Mouse (Mus musculus): ENCODE measurements around the gene C2cd5.
"Not testable (repeated sequence)": the region's sequence is repeated elsewhere in the genome, so short reads cannot be mapped to it uniquely, and the experiment has no call there.

The C2cd5 gene

DNA sequence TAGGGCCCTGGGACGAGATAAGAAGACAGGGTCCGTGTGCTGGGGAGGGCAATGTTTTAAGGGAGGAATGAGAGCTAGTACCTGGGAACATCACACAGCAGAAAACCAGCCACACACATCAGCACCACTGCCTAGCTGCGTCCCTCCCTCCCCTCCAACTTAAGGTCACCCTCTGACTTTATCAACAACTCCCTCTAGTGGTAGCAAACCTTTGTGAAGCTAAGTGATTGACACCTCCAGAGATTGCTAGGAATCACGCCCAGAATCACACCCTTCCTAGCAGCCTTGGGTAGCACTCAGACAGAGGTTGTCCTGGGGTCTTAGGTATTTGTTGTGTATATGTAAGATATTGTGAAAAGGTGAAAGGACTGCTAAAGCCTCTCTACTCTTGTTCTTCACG is 79.3 kb downstream of the C2cd5 start:
- peak; percentile 44 for DNase-seq (ENCODE audit: low read depth, low spot score)

DNA sequence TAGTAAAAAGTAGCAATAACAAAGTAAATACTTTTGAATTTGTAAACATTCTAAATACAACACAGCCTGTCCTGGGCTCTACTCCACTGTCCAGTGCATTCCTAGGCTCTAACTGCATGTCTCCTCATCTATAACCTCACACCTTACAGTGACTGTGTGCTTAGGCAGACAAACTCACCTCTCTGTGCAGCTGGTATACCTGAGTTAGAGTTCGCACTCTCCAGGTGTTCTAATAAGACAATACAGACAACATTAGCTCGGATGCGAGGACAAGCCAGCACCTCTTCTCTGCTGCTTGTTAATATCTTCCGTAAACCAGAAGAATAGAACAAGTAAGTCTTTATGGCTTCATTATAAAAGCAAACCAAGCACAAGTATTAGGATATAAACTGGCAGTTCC is 79.8 kb downstream of the C2cd5 start:
- no peak for DNase-seq (ENCODE audit: low read depth, low spot score)

DNA sequence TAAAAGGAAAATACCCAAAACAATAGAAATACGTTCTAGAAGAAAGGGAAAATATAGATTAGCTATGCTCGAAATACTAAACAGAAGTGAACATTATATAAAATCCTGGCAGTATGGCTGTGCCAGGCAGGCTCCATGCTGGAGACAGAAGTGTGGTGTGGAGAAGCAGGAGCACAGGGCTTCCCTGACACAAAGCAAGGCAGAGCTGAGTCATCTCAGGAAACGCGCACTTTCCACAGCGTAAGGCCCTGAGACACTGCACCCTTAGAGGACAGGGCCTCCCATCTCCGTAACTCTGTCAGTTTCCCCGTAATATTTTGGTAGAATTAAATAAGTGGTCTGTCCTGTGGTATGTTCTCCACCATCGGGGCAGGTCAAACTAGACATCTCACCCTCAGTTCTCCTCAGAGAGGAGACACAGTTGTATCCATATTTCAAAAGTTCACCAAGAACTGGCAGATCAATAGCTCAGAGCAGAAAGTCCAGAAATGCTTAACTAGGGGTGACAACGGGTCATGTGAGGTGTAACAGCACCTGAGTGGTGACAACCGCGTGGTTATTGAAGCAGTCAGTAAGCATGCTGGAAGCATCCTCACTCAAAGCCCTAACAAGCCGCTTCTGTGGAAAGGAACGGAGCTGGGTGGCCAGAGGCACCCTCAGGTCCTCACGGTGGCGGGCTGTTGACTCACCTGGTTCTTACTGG is 87.3 kb downstream of the C2cd5 start:
- DNase-seq (ENCODE audit: low read depth, low spot score), result no peak

DNA sequence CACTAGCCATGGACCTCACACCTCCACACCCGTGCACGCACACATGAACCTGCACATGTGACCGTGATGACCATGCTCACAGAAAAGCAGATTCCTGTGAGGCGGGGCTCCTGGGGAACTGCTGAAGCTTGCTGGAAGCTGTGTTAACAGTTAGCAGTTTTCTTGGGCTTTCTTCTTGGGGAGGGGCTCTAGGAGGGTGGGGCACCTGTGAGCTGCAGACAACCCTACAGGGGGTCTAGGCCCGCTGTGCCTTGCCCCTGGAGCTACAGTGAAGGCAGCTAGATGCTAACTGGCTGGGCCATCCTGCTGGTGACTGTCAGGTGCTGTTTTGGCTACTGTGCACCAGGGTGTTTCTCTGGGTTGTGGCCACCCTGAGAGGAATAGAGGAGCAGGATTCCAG is 91.1 kb downstream of the C2cd5 start:
- DNase-seq (ENCODE audit: low read depth, low spot score), result no peak

DNA sequence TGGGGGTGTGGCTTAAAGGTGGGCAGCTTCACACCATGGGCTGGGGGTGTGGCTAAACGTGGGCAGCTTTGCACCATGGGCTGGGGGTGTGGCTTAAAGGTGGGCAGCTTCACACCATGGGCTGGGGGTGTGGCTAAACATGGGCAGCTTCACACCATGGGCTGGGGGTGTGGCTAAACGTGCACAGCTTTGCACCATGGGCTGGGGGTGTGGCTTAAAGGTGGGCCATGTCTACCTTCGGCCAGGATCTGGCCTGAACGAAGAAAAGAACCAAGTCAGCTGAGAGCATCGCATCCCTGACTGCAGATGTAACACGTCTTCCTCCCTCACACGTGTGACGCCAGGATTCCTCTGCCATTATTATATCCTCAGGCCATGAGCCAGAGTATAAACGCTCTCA is 94.7 kb downstream of the C2cd5 start:
- not testable (repeated sequence) for DNase-seq (ENCODE audit: low read depth, low spot score)

DNA sequence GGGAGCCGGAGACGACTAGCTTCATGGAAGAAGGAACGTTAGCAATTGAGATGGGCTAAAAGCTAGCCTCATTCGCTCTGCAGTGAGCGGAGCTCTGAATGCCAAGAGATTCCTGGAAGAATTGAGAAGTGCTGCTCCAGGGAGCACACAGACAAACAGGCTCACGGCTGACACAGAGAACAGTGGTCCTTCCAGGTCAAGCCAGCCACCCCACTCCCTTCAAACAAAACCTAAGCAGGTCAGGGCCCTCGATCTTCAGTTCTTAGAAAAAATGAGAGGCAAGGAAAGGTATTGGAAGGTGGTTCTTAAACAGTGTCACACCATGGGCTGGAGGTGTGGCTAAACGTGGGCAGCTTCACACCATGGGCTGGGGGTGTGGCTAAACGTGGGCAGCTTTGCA is 95.1 kb downstream of the C2cd5 start:
- no peak for DNase-seq (ENCODE audit: low read depth, low spot score)

DNA sequence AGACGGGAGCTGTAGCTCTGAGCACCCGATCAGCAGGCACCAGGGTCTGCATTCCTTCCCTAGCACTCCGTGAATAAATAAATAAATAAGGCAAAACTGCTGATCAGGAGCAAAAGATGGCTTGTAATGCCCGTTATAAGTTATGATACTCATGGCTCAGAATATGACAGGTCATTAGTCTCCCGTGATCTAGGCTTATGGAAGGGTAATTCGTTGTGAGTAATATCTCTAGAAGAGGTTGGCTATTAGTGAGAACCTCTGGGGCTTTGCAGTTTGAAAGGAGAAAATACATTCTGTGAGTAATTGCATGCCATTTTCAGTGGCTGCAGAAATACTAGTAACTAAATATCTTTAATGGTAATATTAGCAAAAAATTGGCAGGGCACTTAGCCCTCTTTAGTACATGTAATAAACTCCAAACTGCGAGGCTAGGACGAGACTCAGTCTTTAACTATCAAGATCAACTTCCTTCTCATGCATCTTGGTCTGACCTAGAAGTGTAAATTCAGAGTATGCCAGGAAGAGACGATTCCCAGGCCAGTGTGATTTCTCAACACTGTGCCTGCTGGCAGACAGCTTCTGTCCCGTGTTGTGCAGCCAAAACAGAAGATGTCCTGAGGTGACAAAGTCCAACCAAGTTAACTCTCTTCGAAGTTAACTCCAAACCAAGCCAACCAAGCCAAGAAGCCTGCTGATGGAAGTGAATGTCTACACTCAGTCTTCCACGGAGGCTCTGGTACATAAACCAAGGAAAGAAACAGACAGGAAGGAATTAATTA is 101.5 kb downstream of the C2cd5 start:
- no peak for DNase-seq (ENCODE audit: low read depth, low spot score)

DNA sequence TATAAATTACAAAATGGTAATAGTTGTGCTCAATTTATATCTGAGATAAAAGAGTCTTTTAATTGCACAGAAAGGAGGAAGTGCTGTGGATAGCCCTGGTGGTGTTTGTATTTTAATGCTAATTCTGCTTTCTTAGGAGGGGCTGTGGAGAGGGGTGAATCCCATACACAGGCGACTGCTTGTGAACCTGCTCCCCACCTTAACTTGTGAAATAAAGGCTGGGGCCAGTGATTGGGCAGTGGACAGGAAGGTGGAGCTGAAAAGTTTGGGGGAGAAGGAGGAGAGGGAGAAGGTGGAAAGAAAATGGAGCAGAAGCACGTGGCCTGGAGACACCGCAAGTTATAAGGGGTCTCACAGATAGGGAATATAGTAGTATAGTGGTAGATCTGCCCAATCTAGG is 103.1 kb downstream of the C2cd5 start:
- DNase-seq (ENCODE audit: low read depth, low spot score), result no peak

DNA sequence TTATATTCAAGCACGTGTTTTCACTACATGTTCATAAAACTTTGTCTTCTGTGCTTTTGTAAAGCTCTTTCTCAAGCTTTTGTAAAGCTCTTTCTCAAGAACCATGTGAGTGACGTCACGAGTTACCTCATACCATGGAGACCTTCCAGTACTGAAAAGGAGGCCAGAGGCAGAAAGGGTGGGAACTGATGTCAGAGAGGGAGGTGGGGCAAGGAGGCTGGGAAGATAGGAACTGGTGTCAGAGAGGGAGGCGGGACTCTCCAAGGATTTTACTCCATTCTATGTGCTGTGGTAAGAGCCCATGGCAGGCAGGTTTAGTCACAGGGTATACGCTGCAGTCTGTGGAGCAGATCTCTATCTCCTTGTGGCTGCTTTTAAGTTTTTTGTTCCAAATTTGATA is 104.4 kb downstream of the C2cd5 start:
- no peak for DNase-seq (ENCODE audit: low read depth, low spot score)

DNA sequence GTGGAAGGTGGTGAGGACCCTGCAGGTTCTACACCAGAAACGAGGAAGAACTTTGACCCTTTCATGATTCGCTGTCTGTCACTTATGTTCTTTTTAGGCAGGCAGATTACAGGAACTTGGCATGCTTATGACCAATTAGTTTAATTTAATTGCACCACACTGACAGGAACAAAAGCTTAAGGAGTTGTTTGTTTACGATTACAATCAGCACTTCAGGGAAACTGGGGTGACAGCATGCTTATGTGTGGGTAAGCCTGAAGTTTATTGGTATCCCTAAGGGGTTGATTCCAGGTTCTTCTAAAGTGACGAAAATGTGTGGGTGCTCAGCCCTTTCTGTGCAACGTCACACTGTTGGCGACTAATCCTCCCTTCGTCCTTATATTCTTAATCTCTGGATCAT is 105.1 kb downstream of the C2cd5 start:
- no peak for DNase-seq (ENCODE audit: low read depth, low spot score)

DNA sequence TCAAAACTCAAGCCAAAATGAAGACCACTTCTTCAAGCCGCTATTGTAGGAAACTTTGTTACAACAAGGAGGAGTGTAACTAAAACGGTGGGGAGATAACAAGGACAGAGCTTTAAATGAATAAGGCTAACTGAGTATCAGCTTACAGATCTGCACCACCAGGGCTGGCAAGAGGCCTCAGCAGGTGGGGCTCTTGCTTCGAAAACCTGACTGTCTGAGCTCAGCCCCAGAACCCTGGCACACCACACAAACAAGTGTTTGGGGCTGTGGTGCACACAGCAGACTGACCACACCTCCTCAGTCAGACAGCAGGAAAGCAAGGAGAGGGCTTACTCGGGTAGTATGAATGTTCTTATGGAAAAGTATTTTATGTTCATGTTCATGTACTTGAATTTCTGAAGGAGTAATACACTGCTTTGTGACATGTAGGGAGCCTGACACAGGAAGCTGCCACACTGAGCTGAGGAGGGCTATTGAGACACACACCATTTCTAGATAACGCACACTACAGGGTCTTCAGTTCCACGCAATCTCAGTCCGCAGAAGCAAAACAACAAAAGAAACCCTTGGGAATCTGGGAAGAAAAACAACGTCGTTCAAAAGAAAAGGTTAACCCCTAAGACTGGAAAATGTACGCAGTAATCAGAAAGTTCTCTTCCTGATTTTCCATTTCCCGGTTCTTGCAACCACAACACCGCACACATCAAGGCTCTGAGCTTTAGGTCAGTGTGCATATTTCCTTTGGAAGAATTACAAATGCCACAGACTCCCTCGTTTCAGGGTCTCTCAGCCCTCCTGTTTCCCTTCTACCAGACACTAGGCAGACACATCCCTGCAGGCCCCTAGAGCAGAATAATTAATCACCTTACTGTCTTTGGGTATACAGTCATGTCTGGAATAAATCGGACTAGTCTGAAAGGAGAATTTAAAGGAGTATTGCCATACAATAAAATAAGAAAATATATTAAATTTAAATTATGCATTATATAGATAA is 105.9 kb downstream of the C2cd5 start:
- no peak for DNase-seq (ENCODE audit: low read depth, low spot score)

DNA sequence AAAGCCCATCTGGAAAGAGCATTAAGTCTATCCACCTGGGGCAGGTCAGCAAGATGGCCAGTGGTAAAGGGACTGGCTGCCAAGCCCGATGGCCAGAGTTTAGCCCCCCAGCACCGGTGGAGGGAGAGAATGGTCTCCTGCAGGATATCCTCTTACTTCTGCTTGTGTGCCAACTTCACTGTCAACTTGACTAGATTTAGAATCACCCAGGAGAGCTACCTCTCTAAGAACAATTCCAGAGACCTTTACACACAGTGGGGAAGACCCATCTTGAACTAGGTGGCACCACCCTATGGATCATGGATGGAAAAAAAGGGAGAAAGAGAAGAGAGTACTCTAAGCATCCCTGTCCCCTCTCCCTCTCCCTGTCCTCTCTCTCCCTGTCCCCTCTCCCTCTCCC is 107.0 kb downstream of the C2cd5 start:
- DNase-seq (ENCODE audit: low read depth, low spot score), result no peak

DNA sequence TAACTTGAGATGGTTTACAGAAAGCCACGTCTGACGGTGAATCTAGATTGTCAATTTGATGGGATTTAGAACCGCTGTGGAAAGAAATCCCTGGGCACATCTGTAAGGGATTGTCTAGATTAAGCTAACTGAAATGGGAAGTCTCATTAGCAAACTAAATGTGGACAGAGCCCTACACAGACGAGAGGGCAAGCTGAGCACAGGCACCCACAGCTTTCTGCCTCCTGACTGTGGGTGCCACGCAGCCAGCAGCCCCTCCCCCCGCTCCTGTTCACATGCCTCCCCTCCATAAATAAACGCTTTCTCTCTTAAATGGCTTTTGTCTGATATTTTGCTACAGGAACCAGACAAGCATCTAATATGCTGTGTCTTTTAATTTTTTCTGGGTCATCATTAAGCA is 107.8 kb downstream of the C2cd5 start:
- no peak for DNase-seq (ENCODE audit: low read depth, low spot score)

DNA sequence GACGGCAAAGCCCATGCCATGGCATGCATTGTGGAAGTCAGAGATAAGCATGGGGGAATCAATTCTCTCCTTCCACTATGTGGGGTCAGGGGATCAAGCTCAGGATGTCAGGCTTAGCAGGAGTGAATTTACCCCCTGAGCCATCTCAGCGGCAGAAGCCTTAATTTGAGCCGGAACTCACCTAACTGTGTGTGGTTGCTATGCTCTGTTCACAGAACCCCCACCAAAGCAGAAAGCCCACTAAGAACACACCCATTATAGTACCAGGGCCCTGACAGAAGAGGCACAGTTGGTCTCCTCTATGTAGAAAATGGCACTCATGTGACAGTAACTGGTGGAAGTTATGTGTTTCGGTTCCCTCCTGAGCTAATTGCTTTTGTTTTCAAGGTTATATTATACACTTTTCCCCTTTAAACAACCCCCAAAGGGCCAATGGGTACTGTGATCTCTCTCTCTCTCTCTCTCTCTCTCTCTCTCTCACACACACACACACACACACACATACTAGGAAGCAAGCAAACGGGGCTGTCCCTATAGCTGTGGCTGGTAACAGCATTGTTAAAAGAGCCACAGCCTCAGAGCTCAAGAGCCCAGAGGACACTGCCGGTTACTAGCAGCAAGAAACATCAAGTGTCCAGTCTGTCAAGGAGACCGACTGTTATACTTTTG is 108.4 kb downstream of the C2cd5 start:
- DNase-seq (ENCODE audit: low read depth, low spot score), result no peak

DNA sequence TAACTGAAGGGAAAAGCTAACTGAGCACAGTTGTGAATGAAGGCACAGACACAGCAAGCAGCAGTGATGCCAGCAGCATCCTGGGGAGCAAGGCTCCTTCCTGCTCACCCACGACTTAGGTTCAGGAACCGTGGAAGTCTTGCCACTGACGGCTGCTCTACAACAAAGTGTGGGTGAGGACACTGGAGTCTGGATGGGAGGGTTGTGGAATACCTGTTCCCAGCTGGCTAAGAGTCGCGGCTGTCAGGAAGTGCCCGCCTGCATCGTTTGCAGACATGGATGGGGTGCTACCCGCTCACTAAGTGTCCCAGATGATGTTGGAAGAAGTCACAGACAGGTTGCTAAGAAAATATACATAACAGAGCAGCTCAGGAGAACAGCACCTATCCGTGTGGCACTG is 109.4 kb downstream of the C2cd5 start:
- DNase-seq (ENCODE audit: low read depth, low spot score), result no peak

DNA sequence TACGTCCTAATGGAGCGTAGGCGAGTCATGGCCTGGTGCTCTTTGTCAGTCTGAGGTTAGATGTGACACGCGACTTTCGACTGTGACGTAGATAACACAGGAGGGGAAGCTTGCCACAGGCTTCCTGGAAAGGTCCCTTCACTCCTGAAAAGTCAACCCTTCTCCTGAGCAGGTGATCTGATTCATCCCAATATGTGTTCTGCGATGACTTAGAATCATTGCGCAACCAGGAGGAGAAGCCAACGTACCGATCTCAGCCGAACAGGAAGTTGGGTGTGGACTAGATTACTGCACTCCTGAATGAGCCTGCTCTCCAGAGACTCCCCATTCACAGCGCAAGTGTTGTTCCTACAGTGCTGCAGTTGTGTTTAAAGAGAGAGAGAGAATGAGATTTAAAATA is 110.4 kb downstream of the C2cd5 start:
- DNase-seq (ENCODE audit: low read depth, low spot score), result no peak

DNA sequence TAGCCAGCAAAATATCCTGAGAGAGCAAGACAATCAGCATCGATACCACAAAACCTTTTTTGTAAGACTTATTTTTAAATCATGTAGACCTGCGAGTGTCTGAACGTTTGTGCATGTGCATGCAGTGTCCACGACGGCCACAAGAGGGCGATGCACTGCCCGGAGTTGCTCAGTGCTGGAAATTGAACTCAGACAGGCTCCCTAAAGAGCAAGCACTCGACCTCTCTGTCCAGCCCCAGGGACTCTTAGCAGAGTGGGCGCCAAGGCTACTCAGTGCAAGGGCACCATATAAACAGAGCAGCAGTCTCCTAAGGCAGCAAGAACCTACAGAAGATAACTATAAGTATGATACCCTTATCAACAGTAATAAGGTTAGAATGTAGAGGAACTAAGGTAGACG is 111.2 kb downstream of the C2cd5 start:
- DNase-seq (ENCODE audit: low read depth, low spot score), result peak; percentile 66

DNA sequence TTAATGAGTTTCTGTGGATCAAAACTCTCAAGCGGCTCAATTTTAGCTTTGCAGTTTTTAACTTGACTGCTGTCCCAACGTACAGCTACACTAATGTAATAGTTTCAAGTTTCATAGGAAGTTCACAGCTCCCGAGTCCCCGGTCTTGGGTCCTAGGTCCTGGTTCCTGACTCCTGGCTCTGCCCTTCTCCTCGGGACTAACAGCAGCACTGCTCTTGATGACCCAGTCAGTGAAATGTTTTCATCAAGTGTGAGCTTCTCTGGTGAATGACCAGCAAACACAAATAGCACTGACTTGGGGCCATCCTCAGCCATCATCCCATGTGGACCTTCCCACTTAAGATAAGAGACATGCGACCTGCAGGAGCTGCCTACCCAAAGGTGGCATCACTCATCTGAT is 111.7 kb downstream of the C2cd5 start:
- DNase-seq (ENCODE audit: low read depth, low spot score), result no peak

DNA sequence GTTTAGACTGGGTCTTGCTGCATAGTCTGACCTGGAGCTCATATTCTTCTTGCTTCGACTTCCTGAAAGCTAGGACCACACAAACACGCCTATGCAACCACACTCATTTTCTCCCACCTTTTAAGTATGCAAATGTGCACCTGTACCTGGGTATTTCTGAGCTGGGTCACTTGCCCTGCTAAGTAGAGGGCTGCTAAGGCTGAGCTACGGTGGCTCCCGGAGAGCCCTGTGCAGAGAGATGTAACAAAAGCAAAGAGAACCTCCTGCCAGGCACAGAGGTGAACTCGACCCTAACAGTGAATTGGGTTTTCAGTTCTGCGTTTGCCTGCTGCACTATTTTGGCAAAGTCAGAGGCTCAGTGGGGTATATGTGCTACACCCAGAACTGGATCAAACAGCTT is 112.3 kb downstream of the C2cd5 start:
- no peak for DNase-seq (ENCODE audit: low read depth, low spot score)

DNA sequence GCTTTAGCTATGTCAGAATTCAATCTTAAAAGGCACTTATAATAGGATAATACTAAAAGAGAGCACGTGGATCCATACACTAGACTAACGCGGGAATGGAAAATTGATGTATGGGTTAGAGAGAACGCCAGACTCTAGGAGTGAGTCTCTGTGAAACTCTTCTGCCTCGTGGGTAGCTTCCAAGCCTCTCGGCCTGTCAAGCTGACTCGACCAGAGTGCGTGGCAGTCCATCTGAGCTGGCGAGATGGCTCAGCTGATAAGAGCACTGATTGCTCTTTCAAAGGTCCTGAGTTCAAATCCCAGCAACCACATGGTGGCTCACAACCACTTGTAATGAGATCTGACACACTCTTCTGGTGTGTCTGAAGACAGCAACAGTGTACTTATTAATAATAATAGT is 113.2 kb downstream of the C2cd5 start:
- DNase-seq (ENCODE audit: low read depth, low spot score), result not testable (repeated sequence)

DNA sequence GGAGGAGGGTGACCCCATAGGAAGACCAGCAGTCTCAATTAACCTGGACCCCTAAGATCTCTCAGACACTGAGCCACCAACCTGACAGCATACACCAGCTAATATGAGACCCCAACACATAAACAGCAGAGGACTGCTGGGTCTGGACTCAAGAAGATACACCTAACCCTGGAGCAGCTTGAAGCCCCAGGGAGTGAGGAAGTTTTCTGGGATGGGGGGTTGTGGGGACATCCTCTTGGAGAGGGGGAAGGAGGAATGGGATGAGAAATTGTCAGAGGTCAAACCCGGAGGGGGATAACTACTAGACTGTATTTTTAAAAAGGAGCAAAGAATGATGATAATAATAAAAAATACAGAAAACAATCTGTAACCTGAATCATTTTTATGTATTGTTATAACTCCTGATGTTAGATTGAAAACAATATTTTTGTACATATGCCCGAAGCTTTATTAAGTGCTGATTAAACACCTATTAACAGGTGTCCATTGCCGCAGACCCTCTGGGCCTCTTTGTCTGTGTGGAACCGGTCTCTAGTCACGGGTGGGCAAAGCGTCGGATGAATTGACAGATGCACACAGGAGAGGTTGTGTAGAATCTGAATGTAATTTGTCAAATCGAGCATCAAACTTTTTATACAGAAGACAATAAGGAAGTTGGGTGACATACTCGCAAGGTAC is 114.2 kb downstream of the C2cd5 start:
- DNase-seq (ENCODE audit: low read depth, low spot score), result not testable (repeated sequence)
